Mouse (Mus musculus) ES-E14 (cell line): ENCODE data around the gene Mob3b. TPM values are rescaled to one million over a fixed set of nuclear protein-coding genes. Genes with fewer than 3 reads are reported as not detected.

Experiments used
- DNase-seq: peaks from one replicate; pipeline ENCODE4 v3.0.0-alpha.2; 2013; ENCODE audit warnings: low read depth, low spot score
- H3K27ac ChIP-seq: 2 replicates; pipeline ENCODE4 v1.5.1; 2012; ENCODE audit warnings: low read depth, mild to moderate bottlenecking, low read length, moderate library complexity, mixed read lengths; ENCODE audit not compliant: poor library complexity, insufficient read depth, severe bottlenecking
- H3K36me3 ChIP-seq: 2 replicates; pipeline ENCODE4 v1.6.1; 2012; ENCODE audit warnings: mild to moderate bottlenecking, low read length, moderate library complexity, mixed read lengths; ENCODE audit not compliant: control insufficient read depth, poor library complexity, insufficient read depth, severe bottlenecking
- H3K4me1 ChIP-seq, 2 experiments: fragments of 150-350 bp in 1 of 2; sonication (generic) in 1 of 2; 2 replicates each; pipeline ENCODE4 v1.6.1; 2012; ENCODE audit warnings: low read length in 2 of 2, mild to moderate bottlenecking in 1 of 2, mixed read lengths in 1 of 2; ENCODE audit not compliant: control insufficient read depth in 2 of 2, insufficient read depth in 2 of 2, poor library complexity in 1 of 2
- H3K4me3 ChIP-seq, 2 experiments: fragments of 150-350 bp in 1 of 2; sonication (generic) in 1 of 2; 2 replicates each; pipeline ENCODE4 v1.5.1; 2012; ENCODE audit warnings: low read length in 2 of 2, low read depth in 1 of 2, mild to moderate bottlenecking in 1 of 2, mixed read lengths in 1 of 2; ENCODE audit not compliant: insufficient read depth in 1 of 2, poor library complexity in 1 of 2, severe bottlenecking in 1 of 2
- H3K9ac ChIP-seq: 2 replicates; pipeline ENCODE4 v1.6.1; 2012; ENCODE audit warnings: low read depth, mild to moderate bottlenecking, low read length, mixed read lengths; ENCODE audit not compliant: poor library complexity, insufficient read depth, severe bottlenecking
- H3K9me3 ChIP-seq: fragments of 150-350 bp; sonication (generic); 2 replicates; pipeline ENCODE4 v1.6.1; 2012; ENCODE audit warnings: low read depth, mild to moderate bottlenecking, low read length; ENCODE audit not compliant: control insufficient read depth, insufficient read depth
- CHD2 ChIP-seq: IDR thresholded peaks from 2 replicates; pipeline ENCODE4 v1.6.1; 2014; ENCODE audit warnings: mild to moderate bottlenecking, low read depth, low read length, inconsistent platforms
- HCFC1 ChIP-seq: IDR thresholded peaks from 2 replicates; pipeline ENCODE4 v1.6.1; 2012; ENCODE audit warnings: low read length, inconsistent platforms, borderline replicate concordance; ENCODE audit not compliant: insufficient read depth
- MAFK ChIP-seq: IDR thresholded peaks from 2 replicates; pipeline ENCODE4 v1.6.1; 2014; ENCODE audit warnings: mild to moderate bottlenecking, low read depth, low read length, inconsistent platforms; ENCODE audit not compliant: insufficient read depth
- ZC3H11A ChIP-seq: IDR thresholded peaks from 2 replicates; pipeline ENCODE4 v1.6.1; 2012; ENCODE audit warnings: low read depth, mild to moderate bottlenecking, inconsistent platforms, low read length, borderline replicate concordance
- ZNF384 ChIP-seq: IDR thresholded peaks from 2 replicates; pipeline ENCODE4 v1.6.1; 2012; ENCODE audit warnings: low read depth, low read length, inconsistent platforms
- in situ Hi-C, 2 experiments: fragments of 600-800 bp; cut with MboI; formaldehyde crosslinking; loops; one replicate each; pipeline ENCODE4 v1.15.1; 2025; ENCODE audit warnings: low sequenced_read_pairs in 2 of 2, inconsistent platforms in 1 of 2; ENCODE audit not compliant: unreplicated experiment in 2 of 2
- total RNA-seq: library from RNA; depleted of rRNA; stranded (reverse); fragments of 300-350 nt; gene quantifications from 2 replicates; pipeline ENCODE4 v1.2.3, GENCODE M21; 2012

Mob3b gene
- total RNA-seq, 1 experiment: 8.3 TPM

- Histone ChIP-seq H3K4me1 (peaks cover 2 to 14% of the 10 kb centered on the region in 2 experiments; a peak in 2 of 4 replicates), H3K9ac (peak overlapping the region; percentile 9; the same call in 1 of the 2 replicates), H3K9me3 (no peaks in the 10 kb centered on the region), H3K27ac (no peak overlapping the region), H3K36me3 (no peaks in the 10 kb centered on the region), H3K4me3 (peak overlapping the region in 1 of 2 experiments; percentile 59; a peak in 2 of 4 replicates)
- TF ChIP-seq ZNF384 (no peak), HCFC1 (no peak), MAFK (no peak), CHD2 (no peak), ZC3H11A (no peak)
- DNase-seq: peak; percentile 63
- in situ Hi-C loops: no loop called here
Measured at GRCm38 (mm10) chr4:35099865-35100780, 57.2 kb downstream of the Mob3b start.

- H3K9ac ChIP-seq: no peak overlapping the region
- H3K4me1 ChIP-seq: peaks cover 2 to 14% of the 10 kb centered on the region in 2 experiments; a peak in 2 of 4 replicates
- no peak for TF ChIP-seq ZNF384
- TF ChIP-seq MAFK: no peak
- TF ChIP-seq ZC3H11A: no peak
- no peak for TF ChIP-seq HCFC1
- no peak for TF ChIP-seq CHD2
- H3K36me3 ChIP-seq: no peaks in the 10 kb centered on the region; the same call in 1 of the 2 replicates
- no peak for DNase-seq
- in situ Hi-C loops: no loop called here
- H3K4me3 ChIP-seq: no peak overlapping the region
- H3K9me3 ChIP-seq: no peaks in the 10 kb centered on the region
- H3K27ac ChIP-seq: no peak overlapping the region
Measured at GRCm38 (mm10) chr4:35099210-35099864, 57.9 kb downstream of the Mob3b start.

- H3K9ac ChIP-seq: no peak overlapping the region
- in situ Hi-C loops: no loop called here
- H3K9me3 ChIP-seq: no peaks in the 10 kb centered on the region
- no peak overlapping the region for H3K4me3 ChIP-seq
- no peaks in the 10 kb centered on the region; the same call in 1 of the 2 replicates for H3K36me3 ChIP-seq
- peaks cover 2 to 14% of the 10 kb centered on the region in 2 experiments; a peak in 2 of 4 replicates for H3K4me1 ChIP-seq
- no peak for DNase-seq
- TF ChIP-seq CHD2 (no peak), ZNF384 (no peak), ZC3H11A (no peak), MAFK (no peak), HCFC1 (no peak)
- no peak overlapping the region for H3K27ac ChIP-seq
Measured at GRCm38 (mm10) chr4:35098552-35098951, 58.7 kb downstream of the Mob3b start.

- no peak for TF ChIP-seq ZC3H11A
- TF ChIP-seq MAFK: no peak
- TF ChIP-seq CHD2: no peak
- TF ChIP-seq ZNF384: no peak
- no peak for TF ChIP-seq HCFC1
- no peak for DNase-seq
- H3K4me3 ChIP-seq: peak overlapping the region; percentile 30 to 53
- peaks cover 2 to 14% of the 10 kb centered on the region in 2 experiments; a peak in 2 of 4 replicates for H3K4me1 ChIP-seq
- H3K36me3 ChIP-seq: no peaks in the 10 kb centered on the region; the same call in 1 of the 2 replicates
- in situ Hi-C loops: no loop called here
- H3K27ac ChIP-seq: 0 out of 2 replicates have a peak overlapping the region, but pooled peaks have one; percentile 5
- peak overlapping the region; percentile 49 for H3K9ac ChIP-seq
- H3K9me3 ChIP-seq: no peaks in the 10 kb centered on the region
Measured at GRCm38 (mm10) chr4:35096226-35097175, 60.8 kb downstream of the Mob3b start.
